In genomic region chr6:39344020-39344419, GRCm38 (mm10) we compare ENCODE assay signal across 7 mouse cellular contexts. TPM values are rescaled to one million over a fixed set of nuclear protein-coding genes. Genes with fewer than 3 reads are reported as not detected.
DNase-seq lines count a peak whose midpoint lies in the region; ATAC-seq and TF ChIP-seq lines count a peak whose summit lies in the region.

No protein-coding gene starts in this region.

- no peak overlapping the region for H3K27ac ChIP-seq in intestine, postnatal 0 days (ENCODE audit: low read depth, low read length)
- H3K27ac ChIP-seq in midbrain, embryonic 13.5 days = no peak overlapping the region
- H3K27ac ChIP-seq in small intestine, adult 2 months (ENCODE audit: insufficient read depth, low read depth, low read length) = no peak overlapping the region

- no peak overlapping the region for H3K4me2 ChIP-seq in intestine, postnatal 0 days (replicated peaks; ENCODE audit: low read depth)
- no peak overlapping the region for H3K4me2 ChIP-seq in midbrain, embryonic 13.5 days (replicated peaks)

- intact Hi-C loops in left cerebral cortex, postnatal 25 days (cut with DNase I) = loop anchor here (1.0 to 5.0 kb wide), 3 partner anchors 139 to 197 kb away; no protein-coding TSS in a partner anchor

- peak; percentile 99 for TF ChIP-seq CTCF in intestine, postnatal 0 days (IDR thresholded peaks at IDR 0.05; ENCODE audit: low read depth)
- peak; percentile 94 for TF ChIP-seq CTCF in small intestine, adult 2 months (IDR thresholded peaks at IDR 0.05; ENCODE audit: extremely low read depth, insufficient read length, insufficient replicate concordance, low read depth, low read length)

- H3K4me3 ChIP-seq in intestine, postnatal 0 days (ENCODE audit: low read depth, low read length) = no peak overlapping the region
- H3K4me3 ChIP-seq in midbrain, embryonic 13.5 days (replicated peaks) = no peak overlapping the region
- H3K4me3 ChIP-seq in small intestine, adult 2 months (ENCODE audit: low read depth, low read length) = no peak overlapping the region

- H3K27me3 ChIP-seq in intestine, postnatal 0 days (replicated peaks; ENCODE audit: control insufficient read depth, insufficient read depth, low read length) = no peaks in the 10 kb centered on the region
- H3K27me3 ChIP-seq in midbrain, embryonic 13.5 days = no peaks in the 10 kb centered on the region
- no peaks in the 10 kb centered on the region for H3K27me3 ChIP-seq in small intestine, adult 2 months (ENCODE audit: control insufficient read depth, insufficient read depth, low read length)

- TF ChIP-seq POLR2A in small intestine, adult 2 months (IDR thresholded peaks at IDR 0.05; ENCODE audit: low read depth, low read length) = no peak

- ATAC-seq in intestine, postnatal 0 days = peak; percentile 75
- peak; percentile 72 for ATAC-seq in midbrain, embryonic 13.5 days

- peaks cover 31% of the 10 kb centered on the region for H3K36me3 ChIP-seq in intestine, postnatal 0 days (ENCODE audit: control insufficient read depth, insufficient read depth)
- peaks cover 35% of the 10 kb centered on the region for H3K36me3 ChIP-seq in midbrain, embryonic 13.5 days
- H3K36me3 ChIP-seq in small intestine, adult 2 months (ENCODE audit: control insufficient read depth, insufficient read depth, low read length) = peaks cover 40% of the 10 kb centered on the region

- no peaks in the 10 kb centered on the region for H3K4me1 ChIP-seq in intestine, postnatal 0 days (replicated peaks; ENCODE audit: control insufficient read depth, insufficient read depth, low read length)
- peaks cover 41% of the 10 kb centered on the region for H3K4me1 ChIP-seq in midbrain, embryonic 13.5 days (replicated peaks)
- H3K4me1 ChIP-seq in small intestine, adult 2 months (ENCODE audit: control insufficient read depth, insufficient read depth, insufficient read length, low read length) = no peaks in the 10 kb centered on the region; the same call in none of the 2 replicates

- 20% methylated on average over 12 of the region's 12 CpGs for WGBS in intestine, postnatal 0 days
- 21% methylated on average over 12 of the region's 12 CpGs for WGBS in midbrain, embryonic 13.5 days
- WGBS in small intestine, adult 2 months = 14% methylated on average over 12 of the region's 12 CpGs

- H3K9ac ChIP-seq in intestine, postnatal 0 days (ENCODE audit: low read depth, low read length) = no peak overlapping the region
- no peak overlapping the region for H3K9ac ChIP-seq in midbrain, embryonic 13.5 days (replicated peaks)

- DNase-seq in adrenal gland, adult 8-10 months = peak; percentile 72
- peak; percentile 69 for DNase-seq in embryo, embryonic 11.5 days (ENCODE audit: low read depth, low spot score)
- DNase-seq in gastrocnemius, postnatal 4 days (ENCODE audit: low spot score in 2 of 2) = peak; percentile 65 to 78
- peak; percentile 79 to 84 for DNase-seq in left cerebral cortex, postnatal 25 days (ENCODE audit: low spot score in 2 of 2)

- no peaks in the 10 kb centered on the region for H3K9me3 ChIP-seq in intestine, postnatal 0 days (ENCODE audit: control insufficient read depth)
- no peaks in the 10 kb centered on the region for H3K9me3 ChIP-seq in midbrain, embryonic 13.5 days

RNA-seq across cellular contexts. Expression of gene Slc37a3, which starts 33.5 kb away (rescaled TPM):
- 10 to 100 TPM; 32.3 to 57.1 (median 44.0) TPM for total RNA-seq in adrenal gland, adult 8-10 months (2022)
- 10 to 100 TPM; 36.9 to 39.4 TPM for total RNA-seq in gastrocnemius, postnatal 4 days (2021)
- 36.1 TPM in 2 replicates for polyA plus RNA-seq in intestine, postnatal 0 days (2015; fragmentation: Nextera tagmentation; extraction: Ambion mirVana)
- 10 to 100 TPM; 72.2 to 75.5 TPM for total RNA-seq in left cerebral cortex, postnatal 25 days (2021)
- 59.8 and 60.2 TPM in 2 replicates for polyA plus RNA-seq in midbrain, embryonic 13.5 days (2015; fragmentation: Nextera tagmentation; extraction: Ambion mirVana)
- 9.1 and 13.2 TPM in 2 replicates for polyA plus RNA-seq in small intestine, adult 2 months (2012; rRNA removed)

RNA-seq across cellular contexts. Expression of gene Rab19, which starts 37.0 kb away (rescaled TPM):
- under 1 TPM; 0.15 to 0.86 (median 0.67) TPM for total RNA-seq in adrenal gland, adult 8-10 months (2022)
- total RNA-seq in gastrocnemius, postnatal 4 days (2021) = under 1 TPM in 1 of 2 experiments, not detected in 1; 0.22 TPM
- 14.0 and 14.7 TPM in 2 replicates for polyA plus RNA-seq in intestine, postnatal 0 days (2015; fragmentation: Nextera tagmentation; extraction: Ambion mirVana)
- total RNA-seq in left cerebral cortex, postnatal 25 days (2021) = not detected
- 0.23 and 0.34 TPM in 2 replicates for polyA plus RNA-seq in midbrain, embryonic 13.5 days (2015; fragmentation: Nextera tagmentation; extraction: Ambion mirVana)
- polyA plus RNA-seq in small intestine, adult 2 months (2012; rRNA removed) = 1.9 and 8.3 TPM in 2 replicates
